Mouse (Mus musculus) spleen, adult 2 months (tissue): Measurements from ENCODE around the gene Rbm34.

ENCODE experiments used
- CTCF ChIP-seq: fragments of 200-500 bp; IDR thresholded peaks from 2 replicates; pipeline ENCODE4 v1.5.1; 2011; ENCODE audit warnings: mild to moderate bottlenecking, inconsistent platforms; ENCODE audit not compliant: insufficient read depth, insufficient read length, insufficient replicate concordance; ENCODE audit errors: extremely low read depth
- POLR2A ChIP-seq: fragments of 200-500 bp; IDR thresholded peaks from 2 replicates; pipeline ENCODE4 v1.6.1; 2011; ENCODE audit warnings: low read depth, low read length, inconsistent platforms

- TF ChIP-seq POLR2A, result no peak
- no peak for TF ChIP-seq CTCF
These were observed 3.6 kb upstream of the Rbm34 start for GRCm38 (mm10) chr8:126974511-126974910.
